In the genomic region with DNA sequence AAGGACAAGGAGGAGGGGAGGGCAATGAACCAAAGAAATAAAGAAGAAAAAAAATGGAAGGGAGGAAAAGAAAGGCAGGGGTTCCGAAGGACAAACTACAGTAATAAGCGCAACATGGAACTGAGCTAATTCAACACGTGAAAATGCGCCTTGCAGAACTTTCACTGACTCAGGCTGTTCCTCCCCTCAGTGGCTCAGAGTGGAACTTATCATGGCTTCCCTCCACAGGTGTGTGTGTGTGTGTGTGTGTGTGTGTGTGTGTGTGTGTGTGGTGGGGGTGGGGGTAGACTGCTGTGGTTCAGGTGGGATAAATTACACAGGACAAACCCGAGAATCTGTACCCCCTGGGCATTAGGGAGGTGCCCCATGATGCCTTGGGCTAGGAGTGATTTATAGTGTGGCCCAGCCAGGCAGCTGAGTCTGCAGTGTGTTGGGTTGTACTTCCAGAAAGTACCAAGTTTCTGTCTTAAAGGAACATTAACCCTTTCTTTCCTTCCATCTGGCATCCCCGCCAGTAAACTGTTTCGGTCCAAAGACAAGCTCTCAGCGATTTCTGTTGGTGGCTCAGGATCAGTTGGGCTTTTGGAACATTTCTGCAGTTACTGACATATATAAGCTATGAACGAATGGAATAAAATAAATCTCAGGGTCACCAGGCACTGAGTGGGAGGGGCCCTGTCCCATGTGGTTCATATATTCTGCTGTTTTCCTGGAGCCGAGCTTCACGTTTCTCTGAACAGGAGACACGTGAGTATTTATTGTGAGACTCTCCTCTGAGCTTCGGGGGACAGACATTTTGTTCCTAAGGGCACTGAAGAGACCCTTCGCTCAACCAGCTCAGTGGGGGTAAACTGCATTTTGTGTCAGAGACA, we compare ENCODE assay signal across 23 mouse cellular contexts.
DNase-seq lines count a peak whose midpoint lies in the region; ATAC-seq and TF ChIP-seq lines count a peak whose summit lies in the region.
"Had no signal": no experiment of that assay in that cellular context is flagged by ENCODE, and none has a peak within 500 bp of the region (broad histone marks: within the 10 kb centered on the region; RNA-seq: fewer than 3 reads in every experiment).

No protein-coding gene starts in this region.

- H3K27me3 ChIP-seq in heart, embryonic 14.5 days (ENCODE audit: control insufficient read depth, insufficient read depth, low read length), result no peaks in the 10 kb centered on the region
- H3K27me3 ChIP-seq in kidney, postnatal 0 days (ENCODE audit: insufficient read depth, low read length), result no peaks in the 10 kb centered on the region
- H3K27me3 ChIP-seq in limb, embryonic 10.5 days (ENCODE audit: low read depth, poor library complexity, severe bottlenecking), result no peaks in the 10 kb centered on the region
- H3K27me3 ChIP-seq in limb, embryonic 14.5 days (ENCODE audit: control insufficient read depth, insufficient read depth, low read length), result no peaks in the 10 kb centered on the region
- no peaks in the 10 kb centered on the region; the same call in 1 of the 2 replicates for H3K27me3 ChIP-seq in cerebellum, adult 2 months (ENCODE audit: control insufficient read depth, insufficient read depth, low read length)
- H3K27me3 ChIP-seq: embryonic facial prominence, embryonic 15.5 days; forebrain, embryonic 15.5 days; heart, embryonic 12.5 days; hindbrain, embryonic 12.5 days had no signal

- 0 out of 2 replicates have a peak, but pooled peaks have one; percentile 15 for ATAC-seq in heart, embryonic 14.5 days (ENCODE audit: insufficient number of reproducible peaks, insufficient read depth, low FRiP score, low read depth)
- peak; percentile 61 for ATAC-seq in kidney, postnatal 0 days (replicated peaks; ENCODE audit: low FRiP score, low read depth)
- peak; percentile 62; the same call in 1 of the 2 replicates for ATAC-seq in limb, embryonic 14.5 days (ENCODE audit: low FRiP score, low read depth)
- ATAC-seq: CD4-positive, CD25-positive, alpha-beta regulatory T cell, adult 4 months; forebrain, embryonic 15.5 days had no signal

- TF ChIP-seq POLR2A in limb, embryonic 14.5 days (IDR thresholded peaks at IDR 0.05; ENCODE audit: borderline replicate concordance, extremely low read depth, insufficient read depth, insufficient read length), result no peak
- no peak for TF ChIP-seq POLR2A in cerebellum, adult 2 months (IDR thresholded peaks at IDR 0.05; ENCODE audit: borderline replicate concordance, insufficient read depth, low read length)

- H3K4me3 ChIP-seq in heart, embryonic 14.5 days (ENCODE audit: control insufficient read depth in 1 of 2, insufficient read depth in 1 of 2, low read depth in 1 of 2, low read length in 2 of 2), result no peak overlapping the region
- no peak overlapping the region for H3K4me3 ChIP-seq in kidney, postnatal 0 days (replicated peaks; ENCODE audit: low read depth, low read length)
- H3K4me3 ChIP-seq in limb, embryonic 10.5 days, result no peak overlapping the region
- no peak overlapping the region for H3K4me3 ChIP-seq in limb, embryonic 14.5 days (replicated peaks; ENCODE audit: low read length)
- no peak overlapping the region for H3K4me3 ChIP-seq in cerebellum, adult 2 months (replicated peaks; ENCODE audit: insufficient read depth, low read depth, low read length)
- H3K4me3 ChIP-seq: embryonic facial prominence, embryonic 15.5 days; forebrain, embryonic 15.5 days; gastrocnemius, adult 2 months; heart, embryonic 12.5 days; hindbrain, embryonic 12.5 days had no signal

- H3K27ac ChIP-seq in heart, embryonic 14.5 days (replicated peaks in 1 of 2; ENCODE audit: control insufficient read depth in 1 of 2, insufficient read depth in 1 of 2, low read depth in 2 of 2, low read length in 2 of 2), result no peak overlapping the region
- H3K27ac ChIP-seq in kidney, postnatal 0 days, result no peak overlapping the region
- peak overlapping the region; percentile 79 for H3K27ac ChIP-seq in limb, embryonic 10.5 days
- H3K27ac ChIP-seq in limb, embryonic 14.5 days (replicated peaks; ENCODE audit: low read depth, low read length), result peak overlapping the region; percentile 26; the same call in 1 of the 2 replicates
- H3K27ac ChIP-seq in cerebellum, adult 2 months (ENCODE audit: insufficient read depth, low read length), result no peak overlapping the region
- H3K27ac ChIP-seq: embryonic facial prominence, embryonic 15.5 days; forebrain, embryonic 15.5 days; gastrocnemius, adult 2 months; hindbrain, embryonic 12.5 days had no signal

- H3K36me3 ChIP-seq in heart, embryonic 14.5 days (ENCODE audit: control insufficient read depth, insufficient read depth, low read length), result no peaks in the 10 kb centered on the region
- H3K36me3 ChIP-seq in kidney, postnatal 0 days (ENCODE audit: insufficient read depth, low read length), result no peaks in the 10 kb centered on the region
- no peaks in the 10 kb centered on the region for H3K36me3 ChIP-seq in limb, embryonic 10.5 days
- H3K36me3 ChIP-seq in limb, embryonic 14.5 days (ENCODE audit: control insufficient read depth, insufficient read depth, low read length), result no peaks in the 10 kb centered on the region
- H3K36me3 ChIP-seq: embryonic facial prominence, embryonic 15.5 days; forebrain, embryonic 15.5 days; G1E; heart, embryonic 12.5 days; hindbrain, embryonic 12.5 days had no signal

- H3K9me3 ChIP-seq in heart, embryonic 14.5 days (ENCODE audit: control insufficient read depth, low read length), result no peaks in the 10 kb centered on the region
- H3K9me3 ChIP-seq in kidney, postnatal 0 days (replicated peaks; ENCODE audit: low read length), result no peaks in the 10 kb centered on the region
- no peaks in the 10 kb centered on the region for H3K9me3 ChIP-seq in limb, embryonic 10.5 days (replicated peaks)
- H3K9me3 ChIP-seq in limb, embryonic 14.5 days (ENCODE audit: control insufficient read depth, low read length), result no peaks in the 10 kb centered on the region
- H3K9me3 ChIP-seq: embryonic facial prominence, embryonic 15.5 days; forebrain, embryonic 15.5 days; G1E; hindbrain, embryonic 12.5 days had no signal

- WGBS in heart, embryonic 14.5 days, result 88% methylated on average over 14 of the region's 14 CpGs
- 42% methylated on average over 14 of the region's 14 CpGs for WGBS in kidney, postnatal 0 days
- WGBS in limb, embryonic 10.5 days, result 63% methylated on average over 14 of the region's 14 CpGs
- WGBS in limb, embryonic 14.5 days, result 31% methylated on average over 14 of the region's 14 CpGs
- WGBS in cerebellum, adult 2 months, result 84% methylated on average over 14 of the region's 14 CpGs

- TF ChIP-seq CTCF in kidney, postnatal 0 days (IDR thresholded peaks at IDR 0.05; ENCODE audit: low read depth), result no peak
- TF ChIP-seq CTCF in cerebellum, adult 2 months (IDR thresholded peaks at IDR 0.05; ENCODE audit: borderline replicate concordance, insufficient read depth, low read depth, low read length), result no peak

- peaks cover 0 to 9% of the 10 kb centered on the region in 2 experiments; a peak in 3 of 4 replicates for H3K4me1 ChIP-seq in heart, embryonic 14.5 days (ENCODE audit: control insufficient read depth in 2 of 2, insufficient read depth in 2 of 2, low read length in 2 of 2)
- H3K4me1 ChIP-seq in kidney, postnatal 0 days (replicated peaks; ENCODE audit: insufficient read depth, low read length), result no peaks in the 10 kb centered on the region; the same call in 1 of the 2 replicates
- H3K4me1 ChIP-seq in limb, embryonic 10.5 days, result peaks cover 26% of the 10 kb centered on the region
- H3K4me1 ChIP-seq in limb, embryonic 14.5 days (ENCODE audit: control insufficient read depth, insufficient read depth, low read length), result 0 out of 2 replicates have a peak, but pooled peaks cover 7% of the 10 kb centered on the region
- H3K4me1 ChIP-seq in cerebellum, adult 2 months (ENCODE audit: control insufficient read depth, insufficient read depth, low read length), result no peaks in the 10 kb centered on the region
- H3K4me1 ChIP-seq: forebrain, embryonic 15.5 days; hindbrain, embryonic 12.5 days had no signal

- DNase-seq in heart, postnatal 4 days, result no peak
- peak; percentile 73 for DNase-seq in kidney, postnatal 0 days (ENCODE audit: low spot score)
- DNase-seq in kidney, postnatal 10 days, result no peak
- peak; percentile 53 for DNase-seq in limb, embryonic 10.5 days (ENCODE audit: low spot score)
- peak; percentile 36 for DNase-seq in limb, embryonic 14.5 days (ENCODE audit: low spot score)
- DNase-seq in cerebellum, adult 2 months, result no peak
- DNase-seq in frontal cortex, postnatal 36 days (ENCODE audit: low spot score in 2 of 2), result no peak
- DNase-seq: adrenal gland, adult 8-10 months; adrenal gland, postnatal 36 days; B cell, adult 2 months; cerebellum, adult 8-10 months; cerebellum, postnatal 14 days; embryo, embryonic 11 days; gastrocnemius, adult 2 months; gastrocnemius, postnatal 25 days; heart, postnatal 36 days had no signal

- no peak overlapping the region for H3K9ac ChIP-seq in heart, embryonic 14.5 days (ENCODE audit: low read length)
- H3K9ac ChIP-seq in kidney, postnatal 0 days (ENCODE audit: low read depth, low read length), result no peak overlapping the region
- no peak overlapping the region for H3K9ac ChIP-seq in limb, embryonic 14.5 days (ENCODE audit: low read depth, low read length, severe bottlenecking)
- H3K9ac ChIP-seq: embryonic facial prominence, embryonic 15.5 days; forebrain, embryonic 15.5 days; heart, embryonic 12.5 days; hindbrain, embryonic 12.5 days had no signal

- H3K4me2 ChIP-seq in heart, embryonic 14.5 days (ENCODE audit: low read length), result no peak overlapping the region
- no peak overlapping the region for H3K4me2 ChIP-seq in kidney, postnatal 0 days (ENCODE audit: low read length)
- H3K4me2 ChIP-seq in limb, embryonic 14.5 days (replicated peaks; ENCODE audit: low read depth, low read length, severe bottlenecking), result no peak overlapping the region
- H3K4me2 ChIP-seq: embryonic facial prominence, embryonic 15.5 days; forebrain, embryonic 15.5 days; heart, embryonic 12.5 days; hindbrain, embryonic 12.5 days had no signal

Comparison
In these comparisons a context has a peak if more than half of its experiments do, and no peak if none do; other contexts are left out.
1. DNase-seq: peak in kidney, postnatal 0 days (single experiment), limb, embryonic 10.5 days (single experiment) and limb, embryonic 14.5 days (single experiment); none in heart, postnatal 4 days (single experiment), kidney, postnatal 10 days (single experiment), cerebellum, adult 2 months (0 of 2) and frontal cortex, postnatal 36 days (0 of 2).
2. H3K27ac ChIP-seq: peak in limb, embryonic 10.5 days (single experiment) and limb, embryonic 14.5 days (single experiment); none in heart, embryonic 14.5 days (0 of 2), kidney, postnatal 0 days (single experiment) and cerebellum, adult 2 months (single experiment).
3. Peak in every context shown above with its lines, with median percentiles within 50 percentile points of each other: ATAC-seq.